Mouse (Mus musculus) mouse trophoblast stem cell (cell line): ENCODE data around the gene Defb28.

Source experiments
- in situ Hi-C, 2 experiments: fragments of 300-500 bp; cut with MseI, MboI; formaldehyde crosslinking; loops; 2 replicates in 1 of 2; 3 replicates in 1 of 2; pipeline ENCODE4 v1.15.1; 2025

Gene Defb28

GRCm38 (mm10) chr2:152569038-152569437 is 51.0 kb downstream of the Defb28 start, which contains the start of gene Gm17416:
Gene Gm17416 (plus strand): TSS chr2:152569338.
- in situ Hi-C loops: no loop called here

- in situ Hi-C loops: no loop called here
These were observed 51.8 kb downstream of the Defb28 start for GRCm38 (mm10) chr2:152569881-152570280.

GRCm38 (mm10) chr2:152570313-152570712 is 52.3 kb downstream of the Defb28 start:
- in situ Hi-C loops: no loop called here
